Mouse (Mus musculus) layer of hippocampus, postnatal 10 days (tissue): ENCODE data around the gene Fgfr2. TPM values are rescaled to one million over a fixed set of nuclear protein-coding genes. Genes with fewer than 3 reads are reported as not detected.

Source experiments
- DNase-seq, 2 experiments: peaks; one replicate each; pipeline ENCODE4 v3.0.0; 2021; ENCODE audit warnings: low spot score in 2 of 2
- total RNA-seq, 2 experiments: library from RNA; stranded (reverse); gene quantifications; 2 replicates each; pipeline ENCODE4 v1.2.3; 2021

The Fgfr2 gene
- total RNA-seq, 2 experiments from 2014 or later = 35.6 to 48.3 TPM

DNA sequence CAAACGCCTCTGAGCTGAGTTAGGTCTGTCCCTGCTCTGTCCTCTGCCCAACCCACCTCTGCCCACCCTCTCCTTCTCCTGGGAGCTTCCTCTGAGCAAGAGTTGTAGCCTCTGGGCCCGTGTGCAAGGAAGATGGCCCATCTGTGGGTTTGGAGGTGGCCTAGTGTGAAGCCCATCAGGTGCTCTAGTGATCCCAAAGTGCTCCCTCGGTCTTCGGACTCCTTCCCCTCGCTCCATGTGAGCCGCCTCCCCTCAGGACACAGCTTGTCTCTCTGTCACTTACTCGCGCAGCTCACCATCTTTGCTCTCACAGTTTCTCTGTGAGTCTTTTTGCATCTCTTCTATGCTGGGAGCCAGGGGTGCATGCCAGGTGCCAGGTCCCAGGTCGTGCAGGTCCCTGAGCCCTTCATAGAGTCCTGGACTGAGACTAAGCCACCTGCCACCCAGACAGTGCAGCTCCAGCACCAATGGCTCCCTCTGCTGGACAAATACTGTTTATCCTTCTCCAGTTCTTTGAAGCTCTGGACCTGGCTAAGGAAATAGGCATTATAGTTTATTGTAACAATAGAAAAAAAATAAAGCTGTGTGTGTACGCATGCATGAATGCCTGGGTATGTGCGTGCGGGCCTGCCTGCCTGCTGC lies 484.6 kb downstream of the Fgfr2 start:
- DNase-seq = peak in 1 of 2 experiments; percentile 59

DNA sequence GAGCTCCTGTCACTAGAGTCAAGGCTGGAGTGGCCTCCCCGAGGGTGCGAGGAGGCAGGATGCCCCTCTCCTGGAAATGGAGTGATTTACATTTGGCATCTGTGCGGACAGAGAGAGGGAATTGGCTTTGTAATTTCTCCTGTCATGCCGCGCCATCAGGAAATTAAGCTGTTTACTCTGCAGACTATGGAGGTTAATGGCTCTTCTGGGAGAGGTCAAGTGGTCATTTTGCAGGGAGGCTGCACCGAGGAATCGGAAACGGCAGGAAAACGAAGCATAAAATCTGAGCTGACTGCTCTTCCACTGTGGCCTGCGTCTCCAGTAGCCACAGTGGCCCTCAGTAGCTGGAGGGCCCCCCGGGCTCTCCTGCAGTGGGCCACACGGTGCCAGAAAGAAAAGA lies 485.9 kb downstream of the Fgfr2 start:
- no peak for DNase-seq

DNA sequence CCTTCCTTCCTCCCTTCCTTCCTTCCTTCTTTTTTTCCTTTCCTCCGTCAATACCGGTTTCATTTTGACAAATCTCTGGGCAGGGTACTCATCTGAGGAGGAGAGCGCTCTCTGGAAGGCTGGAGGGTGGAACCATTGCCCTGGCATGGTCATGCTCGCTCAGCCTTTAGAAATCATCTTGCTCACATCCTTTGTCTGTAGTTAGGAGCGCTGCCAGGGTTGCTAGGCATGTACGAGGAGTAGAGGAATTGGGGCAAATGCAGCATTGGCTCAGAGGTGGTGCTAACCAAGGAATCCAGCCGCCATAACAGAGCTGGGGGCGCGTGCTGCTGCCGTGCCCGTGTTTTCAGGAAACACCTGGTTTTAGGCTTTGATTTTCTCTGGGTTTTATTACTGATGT lies 491.8 kb downstream of the Fgfr2 start:
- peak; percentile 67 to 72 for DNase-seq

DNA sequence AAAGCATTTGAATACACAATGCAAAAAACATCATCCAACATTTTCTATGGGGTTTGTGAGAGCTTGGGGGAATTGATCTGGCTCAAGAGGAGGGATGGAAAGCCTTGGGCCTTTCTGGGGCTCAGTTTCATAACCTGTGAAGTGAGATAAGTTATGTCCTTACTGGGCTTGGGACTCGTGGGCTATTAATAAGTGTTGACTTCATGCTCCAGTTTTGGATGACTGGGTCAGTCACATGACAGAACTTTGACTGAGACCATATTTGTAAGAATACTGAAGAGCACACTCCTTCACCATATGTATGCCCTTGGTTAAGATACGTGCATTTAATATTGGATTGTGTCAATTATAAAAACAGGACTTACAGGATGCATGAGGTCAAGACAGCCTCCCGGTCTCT lies 495.7 kb downstream of the Fgfr2 start:
- DNase-seq = no peak

DNA sequence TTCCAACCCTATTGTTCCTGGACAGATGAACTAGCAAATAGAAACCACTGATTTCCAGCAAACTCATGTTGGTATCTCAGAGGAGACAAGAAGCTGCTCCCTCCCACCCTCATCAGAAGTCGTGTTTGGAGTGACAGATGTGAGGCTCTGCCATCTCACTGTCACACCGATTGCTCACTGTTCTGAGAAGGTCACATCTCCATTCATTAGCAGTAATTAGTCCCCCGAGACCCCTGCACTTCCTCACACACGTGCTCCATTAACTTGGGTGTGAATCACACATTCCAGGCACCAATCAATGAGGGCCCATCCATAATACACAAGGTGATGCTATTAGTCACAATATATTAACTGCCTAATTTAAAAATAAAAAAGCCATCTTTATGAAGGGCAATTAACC lies 497.0 kb downstream of the Fgfr2 start:
- no peak for DNase-seq

DNA sequence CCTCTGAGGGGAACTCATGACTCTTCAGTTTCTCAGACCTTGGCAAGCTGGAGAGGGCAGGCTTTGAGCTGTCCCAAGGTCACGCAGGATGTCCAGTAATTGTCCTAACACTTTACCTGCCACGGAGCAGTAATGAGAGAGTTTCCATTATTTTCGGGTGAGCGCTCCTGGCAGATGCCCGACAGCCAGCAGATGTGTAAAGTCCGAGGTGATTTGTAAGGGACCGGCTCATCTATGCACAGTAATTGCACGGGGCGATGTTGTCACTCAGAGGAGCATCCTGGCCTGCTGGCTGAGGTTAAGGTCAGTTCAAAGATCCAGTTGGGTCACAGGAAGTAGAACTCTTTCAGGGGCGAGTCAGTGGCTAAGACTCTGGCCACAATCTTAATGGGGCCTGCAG lies 499.0 kb downstream of the Fgfr2 start:
- no peak for DNase-seq

DNA sequence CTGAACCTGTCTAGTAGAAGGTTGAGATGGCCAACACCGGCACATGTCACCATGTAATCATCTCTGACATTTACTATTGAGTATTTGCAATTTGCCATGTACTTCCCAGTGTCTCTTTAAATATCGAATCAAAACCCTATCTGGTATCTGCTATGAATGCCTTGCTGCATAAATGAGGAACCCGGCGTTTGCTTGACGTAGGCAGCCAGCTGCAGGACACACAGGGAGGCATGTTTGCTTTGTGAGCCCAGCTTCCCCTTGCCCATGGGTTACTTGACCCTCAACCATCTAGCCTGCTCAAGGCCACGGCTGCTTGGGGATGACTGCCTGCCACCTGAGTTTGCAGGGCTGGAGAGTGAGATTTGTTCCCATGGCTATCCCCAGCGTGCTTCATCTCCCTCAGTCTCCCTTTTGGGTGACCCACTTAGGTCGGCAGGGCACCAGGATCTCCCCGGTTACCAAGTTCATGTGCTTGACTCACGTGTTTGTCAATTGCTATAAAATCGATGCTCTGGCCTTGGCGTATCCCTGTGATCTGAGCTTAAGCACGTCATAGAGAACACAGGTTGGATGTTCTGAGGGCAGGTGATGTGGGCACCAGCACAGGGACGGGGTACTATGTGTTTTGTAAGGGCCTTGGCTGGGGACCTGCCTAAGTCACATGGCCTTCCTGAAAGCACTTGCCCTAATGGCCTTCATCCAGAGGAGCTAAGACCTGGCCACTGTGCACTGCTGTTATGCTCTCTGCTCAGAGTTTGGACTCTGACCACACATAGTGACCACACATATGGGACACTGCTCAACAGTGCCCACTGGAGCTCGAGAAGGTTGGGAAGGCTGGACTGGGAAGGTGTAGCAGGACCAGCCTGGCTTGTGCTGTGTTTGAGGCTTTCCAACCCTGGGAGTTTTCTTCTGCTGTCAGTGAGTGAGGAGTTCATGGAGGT lies 502.9 kb downstream of the Fgfr2 start:
- DNase-seq = no peak

DNA sequence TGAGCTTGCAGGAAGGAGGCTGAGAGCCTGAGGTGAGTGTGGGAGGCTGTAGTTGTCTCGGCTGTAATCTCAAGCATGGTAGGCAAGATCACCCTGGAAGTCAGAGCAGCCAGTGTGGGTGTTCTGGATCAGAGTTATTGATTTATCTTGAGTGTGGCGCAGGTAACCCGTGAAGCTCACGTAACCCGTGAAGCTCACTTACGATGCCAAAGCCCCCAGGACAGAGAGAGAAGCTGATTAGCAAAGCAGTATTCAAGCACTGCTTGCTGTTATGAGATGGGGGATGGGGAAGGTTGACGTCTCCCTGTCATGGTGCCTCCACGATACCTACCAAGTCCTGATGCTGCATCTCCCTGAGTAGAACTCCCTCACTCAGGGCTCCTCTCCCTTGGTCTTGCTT lies 503.6 kb downstream of the Fgfr2 start:
- no peak for DNase-seq

DNA sequence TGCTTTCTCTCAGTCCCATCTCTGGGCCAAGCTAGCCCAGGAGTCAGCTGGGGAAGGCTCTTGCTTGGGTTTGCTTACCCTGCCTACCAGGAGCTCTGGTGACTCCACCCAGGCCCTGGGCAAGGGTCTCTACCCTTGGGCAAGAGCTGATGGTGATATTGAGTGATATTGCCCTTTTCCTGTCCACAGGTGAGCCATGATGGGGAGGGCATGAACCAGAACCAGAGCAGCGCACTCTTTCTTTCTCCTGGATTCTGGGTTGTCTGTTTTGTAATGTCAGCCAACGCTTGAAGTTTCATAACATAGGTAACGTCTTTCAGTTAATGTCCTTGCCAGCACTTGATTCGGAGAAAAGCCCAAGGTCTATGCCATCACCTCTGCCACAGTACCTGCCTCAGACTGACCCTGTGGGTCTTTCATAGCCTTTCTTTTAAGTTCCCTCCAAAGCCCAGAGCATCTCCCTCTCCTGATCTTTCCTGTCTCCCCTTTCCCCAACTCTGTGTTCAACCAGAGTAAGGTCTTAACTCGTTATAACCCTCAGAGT lies 506.1 kb downstream of the Fgfr2 start:
- no peak for DNase-seq

DNA sequence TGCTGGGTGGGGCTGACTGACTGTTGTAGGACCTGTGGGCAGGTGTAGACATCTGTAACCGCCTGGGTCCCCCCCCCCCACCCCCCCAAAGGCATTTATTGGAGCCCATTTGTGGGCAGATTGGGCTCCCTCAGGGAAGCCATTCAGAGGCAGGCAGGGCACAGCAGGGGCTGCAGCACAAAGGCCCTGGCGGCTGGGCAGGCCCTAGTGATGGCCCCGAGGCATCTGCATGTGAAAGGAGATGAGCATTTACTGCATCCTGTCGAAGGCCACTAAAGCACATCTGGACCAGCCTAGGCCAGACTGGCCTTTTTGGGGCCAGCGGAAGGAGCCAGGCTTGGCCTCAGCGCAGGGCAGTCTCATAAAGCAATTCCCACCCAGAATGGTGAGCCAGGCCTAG lies 506.8 kb downstream of the Fgfr2 start:
- no peak for DNase-seq

DNA sequence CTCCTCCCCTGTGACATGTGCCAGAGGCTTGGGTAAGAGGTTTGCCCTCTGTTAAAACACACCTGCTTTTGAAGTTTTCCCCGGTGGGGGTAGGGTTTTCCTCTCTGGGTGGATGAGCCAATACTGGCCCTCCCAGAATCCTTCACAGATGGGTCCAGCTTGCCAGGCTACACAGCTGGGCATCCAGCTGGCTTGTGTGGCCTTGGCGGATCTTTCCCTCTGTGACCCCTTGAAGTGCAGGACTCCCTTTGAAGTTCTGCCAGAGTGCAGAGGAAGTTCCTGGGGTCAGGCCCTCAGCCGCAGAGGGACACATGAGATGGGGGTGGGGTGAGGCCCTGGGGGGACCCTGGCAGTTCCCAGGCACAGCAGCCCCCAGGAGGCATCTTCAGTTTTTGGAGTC lies 507.8 kb downstream of the Fgfr2 start:
- no peak for DNase-seq

DNA sequence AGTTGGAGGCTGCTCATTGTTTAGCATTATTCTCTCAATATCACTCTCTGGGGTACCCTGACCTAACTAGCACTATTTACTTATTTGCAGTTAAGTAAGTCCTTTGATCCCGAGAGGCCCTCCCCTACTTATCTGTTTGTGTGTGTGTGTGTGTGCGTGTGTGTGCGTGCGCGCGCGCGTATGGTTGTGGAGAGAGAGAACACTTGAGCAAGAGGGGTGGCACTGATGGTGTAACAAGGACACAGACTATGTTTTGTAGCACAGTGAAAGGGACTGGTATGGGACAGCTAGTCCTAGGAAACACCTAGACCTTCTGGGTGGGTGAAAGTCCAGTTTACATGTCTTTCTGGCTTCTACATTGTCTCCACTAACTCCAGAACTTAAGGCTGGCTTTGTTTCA lies 511.6 kb downstream of the Fgfr2 start:
- no peak for DNase-seq

DNA sequence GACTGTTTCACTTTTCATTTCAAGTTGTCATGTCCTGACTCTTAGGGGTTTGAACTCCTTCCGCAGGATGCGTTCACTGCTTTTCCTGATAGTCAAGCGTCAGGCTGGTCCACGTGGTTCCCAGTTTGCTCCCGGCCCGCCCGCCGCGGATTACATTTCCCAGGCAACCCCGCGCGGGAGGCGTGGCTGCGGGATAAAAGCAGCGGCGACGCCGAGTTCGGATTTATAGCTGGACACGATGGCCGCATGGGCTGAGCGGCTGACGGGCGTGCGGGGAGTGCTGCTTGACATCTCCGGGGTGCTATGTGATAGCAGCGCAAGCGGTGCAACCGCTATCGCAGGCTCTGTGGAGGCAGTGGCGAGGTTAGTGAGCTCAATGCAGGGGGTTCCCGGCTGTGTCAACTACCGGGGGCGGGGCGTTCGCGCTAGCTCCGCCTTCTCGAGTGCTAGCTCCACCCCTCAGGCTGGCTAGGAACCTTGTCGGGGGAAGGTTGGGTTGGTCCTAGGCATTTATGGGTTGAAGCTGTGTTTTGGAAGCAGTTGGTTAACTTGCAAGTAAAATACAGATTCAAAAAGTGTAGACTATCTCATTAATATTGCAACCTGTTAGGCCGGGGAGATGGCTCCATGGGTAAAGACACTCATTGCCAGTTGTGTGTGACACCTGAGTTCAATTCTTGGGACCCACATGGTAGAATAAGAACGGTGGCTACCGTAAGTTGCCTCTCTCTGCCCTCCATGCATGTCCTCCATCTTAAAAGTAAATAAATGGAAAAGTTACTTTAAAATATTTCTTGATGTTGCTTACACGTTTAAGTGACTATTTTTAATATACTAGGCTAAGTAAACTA lies 512.5 kb downstream of the Fgfr2 start, which contains the start of gene Lhpp:
TSS of gene Lhpp (plus strand) at position 171 of the 851 bp plus-strand sequence.
- peak; percentile 78 to 84 for DNase-seq

DNA sequence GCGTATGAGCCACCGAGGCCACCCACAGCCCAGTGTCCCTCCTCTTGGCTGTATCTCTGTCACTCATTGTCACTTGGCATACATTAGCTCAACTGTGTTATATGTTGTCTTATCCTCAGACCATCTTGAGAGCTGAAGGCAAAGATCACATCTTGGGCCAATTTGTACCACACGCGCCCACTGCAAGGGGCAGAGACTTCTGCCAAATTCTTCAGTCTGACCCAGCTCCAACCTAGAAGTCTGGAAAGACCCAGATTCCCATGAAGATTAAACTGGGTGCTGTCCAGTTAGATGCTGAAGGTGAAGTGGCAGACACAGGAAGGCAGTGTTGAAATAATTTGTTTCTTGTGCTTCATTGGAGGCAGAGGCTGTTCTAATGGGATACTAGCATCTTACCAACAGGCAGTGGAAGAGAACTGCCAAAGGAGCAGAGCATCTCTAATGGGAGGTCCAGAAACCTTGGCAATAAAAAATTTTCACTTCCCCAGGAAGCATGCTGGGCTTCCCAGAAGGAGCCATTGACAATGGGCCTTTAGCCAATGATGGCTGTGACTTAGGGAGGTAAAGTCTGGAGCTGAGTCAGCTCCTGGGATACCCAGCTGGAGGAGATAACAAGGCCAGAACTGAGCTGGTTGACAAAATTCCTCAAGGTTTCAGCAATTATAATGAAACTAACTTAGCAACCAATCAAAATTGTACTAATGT lies 514.7 kb downstream of the Fgfr2 start:
- no peak for DNase-seq

DNA sequence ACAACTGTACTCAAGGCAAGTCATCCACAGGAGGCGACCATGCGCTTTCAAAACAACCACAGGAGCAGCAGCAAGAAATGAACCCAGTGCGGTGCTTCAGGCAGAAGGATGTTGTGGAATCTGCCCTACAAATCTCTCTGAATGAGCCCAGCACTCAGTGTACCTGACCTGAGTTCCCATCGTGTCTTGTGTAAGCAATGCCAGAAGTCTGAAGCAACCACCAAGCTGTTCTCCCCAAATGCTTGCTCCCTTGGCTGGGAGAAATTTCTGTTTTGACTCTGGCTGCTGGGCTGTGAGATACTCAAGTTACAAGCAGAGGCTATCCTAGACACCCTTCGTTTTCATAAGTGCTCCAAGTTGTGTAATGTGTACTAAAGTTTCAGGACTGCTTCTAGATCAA lies 517.5 kb downstream of the Fgfr2 start:
- DNase-seq = no peak

DNA sequence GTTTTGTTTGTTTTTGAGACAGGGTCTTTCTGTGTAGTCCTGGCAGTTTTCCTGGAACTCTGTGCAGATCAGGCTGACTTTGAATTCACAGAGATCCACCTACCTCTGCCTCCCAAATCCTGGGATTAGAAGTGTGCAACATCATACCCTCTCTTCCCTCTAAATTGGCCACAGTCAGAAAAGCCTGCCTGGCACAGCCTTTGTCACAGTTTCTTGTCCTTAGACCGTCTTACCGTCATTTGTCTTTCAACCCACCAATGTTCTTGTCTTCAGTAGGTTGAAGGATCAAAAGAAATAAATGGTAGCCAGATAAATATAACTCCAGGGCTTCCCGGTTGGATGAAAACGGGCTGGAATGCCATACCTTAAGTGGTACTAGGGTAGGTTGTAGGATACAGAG lies 518.4 kb downstream of the Fgfr2 start:
- DNase-seq = no peak

DNA sequence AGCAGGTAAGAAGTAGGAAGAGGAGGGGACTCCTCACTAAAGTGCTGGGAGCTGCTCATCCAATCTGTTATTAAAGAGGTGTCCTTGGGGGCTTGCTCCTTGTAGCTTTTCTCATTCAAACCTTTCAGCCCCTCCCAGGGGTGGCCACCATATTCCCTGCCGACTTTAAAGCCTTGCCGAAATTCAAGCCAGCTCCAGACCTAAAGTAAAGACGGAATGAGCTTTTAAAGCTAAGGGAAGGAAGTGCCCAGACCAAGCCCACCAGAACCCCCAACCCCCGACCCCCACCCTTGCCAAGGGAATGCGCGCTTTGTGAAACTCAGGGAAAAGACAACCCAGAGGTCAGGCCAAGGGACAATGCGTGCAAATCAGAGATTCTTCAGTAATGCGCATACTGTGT lies 522.2 kb downstream of the Fgfr2 start:
- DNase-seq = no peak

DNA sequence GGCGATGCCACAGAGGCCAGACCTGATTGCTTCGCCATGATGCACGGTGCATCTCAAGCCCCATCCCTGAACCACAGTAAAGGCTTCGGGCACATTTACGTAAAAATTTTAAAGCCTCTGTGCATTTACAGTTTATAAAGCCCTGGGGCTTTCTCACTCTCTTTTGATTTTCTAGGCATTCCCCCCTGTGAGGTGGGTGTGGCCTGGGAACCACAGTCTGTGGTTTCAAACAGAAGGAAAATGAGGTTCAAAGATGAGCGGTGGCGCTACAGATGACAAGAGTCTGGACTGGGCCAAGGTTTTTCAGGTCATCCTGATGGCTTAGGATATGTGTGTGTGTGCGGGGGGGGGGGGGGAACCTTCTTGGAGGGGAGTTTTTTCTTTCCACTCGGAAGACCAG lies 523.1 kb downstream of the Fgfr2 start:
- no peak for DNase-seq

DNA sequence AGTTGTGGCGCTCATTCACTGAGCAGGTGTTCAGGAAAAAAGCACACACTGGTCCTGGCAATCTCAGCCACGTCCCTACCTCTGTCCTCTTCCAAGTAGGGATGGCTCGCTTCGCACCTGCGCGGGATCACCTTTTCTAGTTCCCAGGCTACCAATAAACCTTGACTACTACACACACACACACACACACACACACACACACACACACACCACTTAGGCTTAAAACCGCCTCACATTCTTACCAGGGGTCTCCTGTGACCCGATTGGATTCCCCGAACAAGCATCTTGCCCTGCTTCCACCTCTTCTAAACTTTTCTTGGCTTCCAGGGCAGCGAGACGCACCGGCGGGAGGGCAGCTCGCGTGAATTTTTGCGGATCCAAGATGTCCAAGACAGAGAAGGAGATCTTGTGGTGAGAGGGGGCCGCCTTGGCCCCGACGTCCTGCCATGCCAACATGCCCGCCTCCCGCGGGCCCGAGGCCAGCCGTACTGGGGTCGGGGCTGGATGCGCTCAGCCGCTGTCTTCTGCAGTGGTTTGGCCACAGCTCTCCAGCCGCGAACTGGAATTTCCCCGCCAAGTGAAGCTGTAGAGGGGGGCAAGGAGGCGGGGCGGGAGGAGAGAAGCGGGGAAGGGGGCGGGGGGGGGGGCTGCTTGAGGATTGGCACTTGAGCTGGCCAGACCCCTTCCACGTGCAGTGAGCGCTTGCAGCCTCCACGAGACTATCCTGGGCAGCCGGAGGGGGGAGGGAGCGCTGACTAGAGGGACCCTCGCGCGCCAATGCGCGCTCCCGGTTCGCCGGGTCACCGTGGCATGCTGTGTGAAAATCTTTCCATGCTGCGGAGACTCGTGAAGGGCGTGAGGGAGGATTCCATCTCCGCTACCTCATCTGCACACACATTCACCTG lies 523.8 kb downstream of the Fgfr2 start, which contains the start of gene Nkx1-2:
TSS of gene Nkx1-2 (minus strand) at position 567 of the 905 bp plus-strand sequence.
- DNase-seq = peak in 1 of 2 experiments; percentile 20
